Mouse (Mus musculus): ENCODE results near the gene Abca8b. TPM values are rescaled to one million over a fixed set of nuclear protein-coding genes. Genes with fewer than 3 reads are reported as not detected.
"Not testable (repeated sequence)": the region's sequence is repeated elsewhere in the genome, so short reads cannot be mapped to it uniquely, and the experiment has no call there.

The Abca8b gene
- total RNA-seq, 2 experiments from 2014 or later, result 0.18 to 0.42 TPM

DNA sequence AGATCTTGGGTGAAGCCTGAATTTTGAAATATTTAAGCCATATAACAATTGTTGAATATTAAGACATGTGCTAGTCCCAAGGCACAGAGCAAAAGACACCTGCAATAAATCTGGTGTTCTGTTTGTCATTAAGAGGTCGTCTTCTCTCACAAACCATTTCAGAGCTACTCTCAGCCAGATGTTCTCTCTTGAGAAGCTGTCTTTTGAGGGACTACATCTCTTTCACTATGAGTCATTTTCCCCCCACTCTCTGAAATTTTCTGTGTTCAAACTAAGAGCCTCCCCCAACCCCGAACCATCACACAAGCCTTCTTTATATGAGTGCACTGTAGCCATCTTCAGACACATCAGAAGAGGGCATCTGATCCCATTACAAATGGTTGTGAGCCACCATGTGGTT is 76.2 kb downstream of the Abca8b start:
- ATAC-seq (ENCODE audit: poor library complexity, severe bottlenecking), result no peak

DNA sequence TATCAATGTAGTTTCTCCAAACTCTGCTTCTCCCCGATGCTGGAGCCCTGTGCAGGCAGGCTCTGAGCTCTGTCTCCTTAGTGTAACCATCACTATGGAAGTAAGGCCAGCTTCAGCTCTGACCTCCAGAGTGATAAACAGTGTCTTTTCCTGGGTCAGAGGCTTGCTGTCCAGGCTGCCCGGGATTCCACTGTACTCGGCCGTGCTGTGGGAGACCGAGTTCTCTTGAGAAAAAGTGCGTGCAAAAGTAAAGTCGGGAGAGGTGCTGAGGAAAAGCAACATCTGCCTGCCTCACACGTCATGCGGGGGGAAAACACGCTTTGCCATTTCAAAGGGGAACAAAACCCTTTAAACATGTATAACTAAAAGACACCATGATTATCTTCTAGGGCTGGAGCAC is 79.0 kb downstream of the Abca8b start:
- ATAC-seq (ENCODE audit: poor library complexity, severe bottlenecking), result no peak

- ATAC-seq (ENCODE audit: poor library complexity, severe bottlenecking), result not testable (repeated sequence)
Observed at GRCm38 (mm10) chr11:109913156-109913555, 82.5 kb downstream of the Abca8b start.

DNA sequence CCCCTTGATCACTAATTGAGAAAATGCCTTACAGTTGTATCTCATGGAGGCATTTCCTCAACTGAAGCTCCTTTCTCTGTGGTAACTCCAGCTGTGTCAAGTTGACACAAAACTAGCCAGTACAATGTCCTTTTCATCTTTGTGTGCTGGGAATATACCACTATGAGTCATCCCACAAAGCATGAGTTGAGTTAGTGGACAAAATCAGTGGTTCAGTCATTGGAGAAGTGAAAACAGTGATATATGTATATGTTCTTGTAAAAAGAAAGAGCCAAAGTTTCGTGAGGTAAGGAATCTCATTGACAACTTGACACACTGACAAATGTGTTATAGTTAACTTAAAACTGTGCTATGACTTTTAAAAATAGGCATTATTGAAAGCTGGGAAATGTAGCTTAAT is 83.5 kb downstream of the Abca8b start:
- not testable (repeated sequence) for ATAC-seq (ENCODE audit: poor library complexity, severe bottlenecking)

- ATAC-seq (ENCODE audit: poor library complexity, severe bottlenecking), result no peak
Observed at GRCm38 (mm10) chr11:109909801-109910200, 85.8 kb downstream of the Abca8b start.

DNA sequence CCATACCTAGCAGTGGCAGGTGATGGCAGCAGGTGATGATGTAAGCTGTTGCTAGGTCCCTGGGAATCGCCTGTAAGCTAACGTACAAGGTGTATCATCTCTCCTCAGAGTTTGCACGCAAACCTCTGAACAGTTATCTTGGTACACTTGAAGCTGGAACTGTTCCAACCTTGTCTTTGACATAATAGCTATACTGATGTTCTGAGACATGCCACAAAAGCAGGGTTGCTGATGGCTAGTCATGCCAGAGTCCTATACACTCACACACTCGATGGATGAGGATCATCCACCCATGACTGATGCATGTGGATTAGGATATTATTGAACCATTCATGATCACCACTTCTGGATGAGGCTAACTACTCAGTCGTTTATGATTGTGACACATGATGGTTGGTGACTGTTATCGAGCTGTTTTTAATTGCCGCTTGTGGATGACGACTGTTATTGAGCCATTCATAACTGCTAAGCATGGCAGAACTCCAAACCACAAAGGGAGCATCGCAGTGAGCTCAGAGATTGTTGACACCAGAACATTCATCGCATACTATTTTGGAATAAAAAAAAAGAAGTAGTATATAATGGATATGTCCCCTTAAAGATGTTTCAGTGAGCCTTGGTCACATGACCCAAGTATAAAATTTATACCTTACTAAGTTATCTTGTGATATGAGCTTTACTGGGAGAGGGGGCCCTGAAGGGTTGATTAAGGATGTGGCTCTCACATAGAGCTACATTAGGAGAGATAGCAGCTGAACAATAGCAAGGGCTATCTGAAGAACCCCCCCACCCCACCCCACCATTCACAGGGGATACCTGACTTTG is 87.2 kb downstream of the Abca8b start:
- ATAC-seq (ENCODE audit: poor library complexity, severe bottlenecking), result 0 out of 2 replicates have a peak, but pooled peaks have one; percentile 35

- no peak for ATAC-seq (ENCODE audit: poor library complexity, severe bottlenecking)
Observed at GRCm38 (mm10) chr11:109907508-109907907, 88.1 kb downstream of the Abca8b start.

GRCm38 (mm10) chr11:109902616-109903598 is 92.7 kb downstream of the Abca8b start:
- ATAC-seq (ENCODE audit: poor library complexity, severe bottlenecking), result no peak

DNA sequence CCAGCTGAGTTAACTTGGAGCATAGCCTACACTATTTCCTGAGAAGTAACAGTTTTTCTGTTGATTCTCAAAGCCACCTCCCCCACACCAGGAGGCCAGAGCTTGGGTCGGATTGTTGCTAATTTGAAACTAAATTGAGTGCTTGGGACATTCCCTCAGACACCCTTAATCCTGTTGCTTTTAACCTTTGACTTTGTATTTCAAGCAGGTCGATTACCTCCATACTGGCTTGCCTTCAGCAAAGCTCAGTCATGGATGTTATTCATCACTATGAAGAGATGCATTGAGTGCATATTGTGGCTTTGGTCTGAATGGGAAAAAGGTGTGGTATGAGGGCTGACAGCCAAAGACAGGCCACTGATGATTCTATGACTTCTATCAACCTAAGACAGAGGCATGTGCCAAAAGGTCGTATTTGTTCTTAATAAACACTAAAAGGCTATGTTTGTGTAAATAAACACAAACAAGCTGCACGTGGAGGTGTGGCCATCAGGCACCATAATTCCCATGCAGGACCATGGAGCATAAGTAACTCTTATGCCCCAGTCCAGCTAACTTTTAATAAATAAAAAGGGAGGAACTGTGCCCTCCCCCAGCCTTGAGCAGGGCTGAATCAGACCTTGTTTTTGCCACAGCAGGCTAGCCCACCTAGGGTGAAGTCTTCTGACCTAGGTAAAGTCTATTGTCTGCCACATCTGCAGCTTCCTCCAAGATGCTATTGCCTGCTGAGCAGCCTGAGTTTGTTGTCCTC is 95.0 kb downstream of the Abca8b start:
- ATAC-seq (ENCODE audit: poor library complexity, severe bottlenecking), result no peak

DNA sequence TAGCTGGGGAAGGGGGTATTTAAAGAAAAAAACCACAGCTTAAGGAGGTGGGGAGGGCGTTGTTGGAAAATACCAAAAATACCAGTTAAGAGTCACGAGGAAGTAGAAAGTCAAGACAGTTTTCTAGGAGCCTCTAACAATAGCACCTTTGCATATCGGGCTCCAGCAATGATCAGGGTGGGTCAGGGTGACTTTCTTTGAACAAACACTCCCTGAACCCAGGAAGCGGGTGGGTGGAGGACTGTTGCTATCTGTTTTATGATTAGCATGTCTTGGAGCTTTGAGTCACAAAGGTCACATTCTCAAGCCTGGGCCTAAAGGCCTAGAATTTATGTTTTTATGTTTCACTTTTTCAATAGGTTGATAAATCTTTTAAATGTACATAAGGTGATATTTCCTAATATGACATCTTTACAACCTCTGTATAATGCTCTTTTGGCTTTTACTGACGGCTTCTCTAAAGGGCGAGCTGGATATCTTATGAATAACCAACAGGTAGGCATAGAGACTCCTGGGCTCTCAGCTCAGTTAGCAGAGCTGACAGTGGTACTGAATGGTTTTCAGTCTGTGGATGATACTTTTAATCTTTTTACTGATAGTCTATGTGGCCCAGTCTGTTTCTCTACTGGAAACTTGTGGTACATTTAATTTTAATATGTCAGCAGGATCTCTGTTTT is 96.7 kb downstream of the Abca8b start:
- no peak for ATAC-seq (ENCODE audit: poor library complexity, severe bottlenecking)

GRCm38 (mm10) chr11:109895952-109896530 is 99.6 kb downstream of the Abca8b start:
- ATAC-seq (ENCODE audit: poor library complexity, severe bottlenecking), result no peak

- ATAC-seq (ENCODE audit: poor library complexity, severe bottlenecking), result no peak
Observed at GRCm38 (mm10) chr11:109895496-109895895, 100.1 kb downstream of the Abca8b start.

DNA sequence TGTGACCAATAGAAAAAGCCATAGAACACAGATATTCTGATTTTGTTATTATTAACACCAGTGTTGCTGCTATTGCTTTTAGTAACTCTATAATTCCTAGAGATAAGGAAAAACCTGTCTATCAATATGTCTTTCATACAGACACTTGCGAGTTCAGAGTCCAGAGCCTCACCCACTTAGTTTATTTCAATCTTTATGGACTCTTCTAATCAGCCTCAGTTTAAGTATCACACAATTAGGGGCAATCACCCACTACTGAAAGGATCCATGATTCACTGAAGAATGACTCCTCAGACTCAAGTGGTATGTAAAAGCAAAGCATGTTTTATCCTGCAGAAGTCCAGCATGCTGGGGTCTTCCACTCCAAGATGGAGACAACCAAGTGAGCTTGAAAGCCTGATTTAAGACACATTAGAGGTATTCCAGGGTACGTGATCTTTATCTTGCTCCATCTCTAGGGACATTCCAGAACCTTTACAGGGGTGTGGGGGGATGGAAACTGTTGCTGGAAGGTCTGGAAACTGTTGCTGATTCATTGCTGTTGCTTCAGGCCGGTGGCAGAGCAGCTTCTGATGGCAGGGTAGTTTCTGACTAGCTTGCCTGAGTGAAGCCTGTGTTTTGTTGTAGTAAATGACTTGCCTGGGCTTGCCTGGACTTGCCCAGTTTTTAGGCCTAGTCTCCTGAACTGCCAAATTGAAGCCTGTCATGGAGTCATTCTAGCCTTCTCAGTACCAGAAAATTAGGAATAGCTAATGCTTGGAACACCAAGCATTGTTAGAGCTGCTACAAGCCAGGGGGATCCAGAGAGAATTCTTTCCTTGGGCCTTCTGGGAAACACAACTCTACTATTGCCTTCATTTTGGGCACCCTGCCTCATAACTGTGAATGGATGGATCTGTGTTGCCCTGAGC is 101.5 kb downstream of the Abca8b start:
- ATAC-seq (ENCODE audit: poor library complexity, severe bottlenecking), result no peak

GRCm38 (mm10) chr11:109891989-109892386 is 103.7 kb downstream of the Abca8b start:
- ATAC-seq (ENCODE audit: poor library complexity, severe bottlenecking), result no peak

GRCm38 (mm10) chr11:109891371-109891988 is 104.2 kb downstream of the Abca8b start:
- ATAC-seq (ENCODE audit: poor library complexity, severe bottlenecking), result no peak

DNA sequence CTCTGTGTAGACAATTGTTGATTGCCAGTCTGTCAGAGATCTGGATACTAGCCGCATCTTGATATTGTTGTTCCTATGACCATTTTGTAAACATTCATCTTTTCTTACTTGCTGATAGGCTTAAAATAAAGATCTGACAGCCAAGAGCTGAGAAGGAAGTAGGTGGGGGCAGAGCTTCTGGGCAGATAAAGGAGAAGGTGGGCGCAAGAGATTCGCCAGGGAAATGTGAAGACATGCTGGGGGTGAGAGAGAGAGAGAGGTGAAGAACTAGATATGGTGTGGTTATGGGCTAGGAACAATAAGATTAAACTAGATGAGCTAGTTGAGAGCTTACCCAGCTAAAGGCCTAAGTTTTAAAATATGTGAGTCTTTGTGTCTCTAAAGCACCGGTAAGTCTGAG is 106.0 kb downstream of the Abca8b start:
- no peak for ATAC-seq (ENCODE audit: poor library complexity, severe bottlenecking)

DNA sequence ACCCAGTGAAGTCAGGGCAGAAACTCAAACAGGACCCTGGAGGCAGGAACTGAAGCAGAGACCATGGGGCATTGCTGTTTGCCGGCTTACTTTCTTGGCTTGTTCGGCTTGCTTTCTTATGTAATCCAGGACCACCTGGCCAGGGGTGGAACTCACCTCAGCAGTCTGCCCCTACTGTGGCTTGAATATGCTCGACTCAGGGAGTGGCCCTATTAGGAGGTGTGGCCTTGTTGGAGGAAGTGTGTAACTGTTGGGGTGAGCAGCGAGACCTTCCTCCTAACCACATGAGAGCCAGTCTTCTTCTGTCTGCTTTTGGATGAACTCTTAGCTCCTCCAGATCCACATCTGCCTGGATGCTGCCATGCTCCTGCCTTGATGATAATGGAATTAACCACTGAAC is 108.9 kb downstream of the Abca8b start:
- peak; percentile 80 for ATAC-seq (ENCODE audit: poor library complexity, severe bottlenecking)

DNA sequence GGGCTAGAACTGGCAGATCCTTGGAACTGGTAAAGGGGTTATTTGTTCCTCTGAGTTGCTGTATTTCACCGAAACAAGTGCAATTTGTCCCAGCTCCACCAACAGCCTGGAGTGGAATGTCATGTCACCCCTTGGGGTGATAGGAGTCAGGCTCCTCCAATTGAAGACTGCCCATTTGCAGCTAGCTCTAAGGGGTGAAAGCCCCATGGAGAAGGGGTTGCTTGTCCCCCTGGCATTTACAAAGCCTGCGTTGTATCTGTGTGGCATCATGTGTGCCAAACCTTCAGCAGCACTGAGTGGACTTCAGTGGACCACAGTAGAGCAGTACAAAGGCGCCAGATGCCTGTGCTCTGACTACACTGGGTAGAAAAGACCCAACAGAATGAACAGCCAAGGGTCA is 110.1 kb downstream of the Abca8b start:
- no peak for ATAC-seq (ENCODE audit: poor library complexity, severe bottlenecking)
